Mouse (Mus musculus) layer of hippocampus, adult 9-11 months (tissue): ENCODE measurements around the gene Ipmk.
"Not testable (repeated sequence)": the region's sequence is repeated elsewhere in the genome, so short reads cannot be mapped to it uniquely, and the experiment has no call there.

Experiments used
- DNase-seq: peaks from one replicate; pipeline ENCODE4 v3.0.0; 2022

Gene Ipmk

GRCm38 (mm10) chr10:71373706-71374105 lies 26.1 kb downstream of the Ipmk start:
- DNase-seq: no peak

- DNase-seq: no peak
Measured at GRCm38 (mm10) chr10:71376014-71376413, 28.5 kb downstream of the Ipmk start.

- DNase-seq: no peak
Measured at GRCm38 (mm10) chr10:71380406-71380805, 32.8 kb downstream of the Ipmk start.

GRCm38 (mm10) chr10:71381471-71382033 lies 34.0 kb downstream of the Ipmk start:
- no peak for DNase-seq

- DNase-seq: no peak
Measured at GRCm38 (mm10) chr10:71382109-71382508, 34.5 kb downstream of the Ipmk start.

GRCm38 (mm10) chr10:71382858-71383551 lies 35.4 kb downstream of the Ipmk start:
- no peak for DNase-seq

GRCm38 (mm10) chr10:71383552-71383924 lies 36.0 kb downstream of the Ipmk start:
- DNase-seq: not testable (repeated sequence)

GRCm38 (mm10) chr10:71384159-71385044 lies 36.8 kb downstream of the Ipmk start:
- DNase-seq: no peak

- no peak for DNase-seq
Measured at GRCm38 (mm10) chr10:71389311-71389710, 41.7 kb downstream of the Ipmk start.

- DNase-seq: no peak
Measured at GRCm38 (mm10) chr10:71398383-71399145, 51.0 kb downstream of the Ipmk start.

GRCm38 (mm10) chr10:71399399-71399798 lies 51.8 kb downstream of the Ipmk start:
- no peak for DNase-seq

- DNase-seq: no peak
Measured at GRCm38 (mm10) chr10:71399987-71400386, 52.4 kb downstream of the Ipmk start.

GRCm38 (mm10) chr10:71400818-71401646 lies 53.5 kb downstream of the Ipmk start:
- DNase-seq: no peak

- DNase-seq: no peak
Measured at GRCm38 (mm10) chr10:71403638-71404037, 56.1 kb downstream of the Ipmk start.

- no peak for DNase-seq
Measured at GRCm38 (mm10) chr10:71405523-71406217, 58.1 kb downstream of the Ipmk start.

- DNase-seq: no peak
Measured at GRCm38 (mm10) chr10:71409948-71410347, 62.4 kb downstream of the Ipmk start.

- DNase-seq: no peak
Measured at GRCm38 (mm10) chr10:71413401-71413800, 65.8 kb downstream of the Ipmk start.

- DNase-seq: no peak
Measured at GRCm38 (mm10) chr10:71421531-71421930, 74.0 kb downstream of the Ipmk start.

- peak; percentile 43 for DNase-seq
Measured at GRCm38 (mm10) chr10:71422047-71423037, 74.8 kb downstream of the Ipmk start.

- DNase-seq: no peak
Measured at GRCm38 (mm10) chr10:71426740-71427139, 79.2 kb downstream of the Ipmk start.
